Mouse (Mus musculus) liver, embryonic 11.5 days (tissue): ENCODE results near the gene Sort1. TPM values are rescaled to one million over a fixed set of nuclear protein-coding genes. Genes with fewer than 3 reads are reported as not detected.

Source experiments
- ATAC-seq: fragments of 200-750 bp; cut with Nextera tagmentation; replicated peaks from 2 replicates; pipeline ENCODE4 v1.8.0; 2017; ENCODE audit warnings: moderate number of reproducible peaks, mild to moderate bottlenecking, moderate TSS enrichment, moderate library complexity; ENCODE audit not compliant: low FRiP score
- DNase-seq: peaks from one replicate; pipeline ENCODE4 v3.0.0-alpha.2; 2017; ENCODE audit warnings: low spot score
- H3K27ac ChIP-seq: fragments of 300-500 bp; sonication (generic); 2 replicates; pipeline ENCODE4 v1.5.1; 2014; ENCODE audit warnings: mild to moderate bottlenecking, low read depth, low read length, control low read depth
- H3K27me3 ChIP-seq: fragments of 300-500 bp; sonication (generic); replicated peaks from 2 replicates; pipeline ENCODE4 v1.6.1; 2014; ENCODE audit warnings: low read length, mixed read lengths; ENCODE audit not compliant: control insufficient read depth, insufficient read depth
- H3K36me3 ChIP-seq: fragments of 300-500 bp; sonication (generic); 2 replicates; pipeline ENCODE4 v1.6.1; 2014; ENCODE audit warnings: mild to moderate bottlenecking, low read length, moderate library complexity, mixed read lengths; ENCODE audit not compliant: control insufficient read depth, insufficient read depth
- H3K4me1 ChIP-seq: fragments of 300-500 bp; sonication (generic); replicated peaks from 2 replicates; pipeline ENCODE4 v1.6.1; 2014; ENCODE audit warnings: low read length, mixed read lengths; ENCODE audit not compliant: control insufficient read depth, insufficient read depth
- H3K4me2 ChIP-seq: fragments of 300-500 bp; sonication (generic); 2 replicates; pipeline ENCODE4 v1.6.1; 2014; ENCODE audit warnings: mild to moderate bottlenecking, control low read depth, moderate library complexity
- H3K4me3 ChIP-seq: fragments of 300-500 bp; sonication (generic); 2 replicates; pipeline ENCODE4 v1.5.1; 2014; ENCODE audit warnings: low read depth, low read length, control low read depth
- H3K9ac ChIP-seq: fragments of 300-500 bp; sonication (generic); 2 replicates; pipeline ENCODE4 v1.6.1; 2014; ENCODE audit warnings: low read depth, low read length, control low read depth
- H3K9me3 ChIP-seq: fragments of 300-500 bp; sonication (generic); 2 replicates; pipeline ENCODE4 v1.6.1; 2016; ENCODE audit warnings: low read length, inconsistent platforms, mixed read lengths; ENCODE audit not compliant: control insufficient read depth
- WGBS: fragments of 180-500 bp; shearing (Covaris S2); extraction: QIAGEN DNeasy Blood & Tissue Kit; methylation state at CpG from one replicate; pipeline ENCODE4 v1.1.7; 2014; 5-methylcytosine and 5-hydroxymethylcytosine counted together
- polyA plus RNA-seq: library from polyadenylated mRNA; unstranded; fragments of >200 nt; fragmentation: Nextera tagmentation; extraction: Ambion mirVana; gene quantifications from 2 replicates; pipeline ENCODE4 v1.2.1, GENCODE M21; 2014

Sort1 gene
- polyA plus RNA-seq, 1 experiment from 2014 or later = 11.9 TPM

GRCm38 (mm10) chr3:108409656-108410358, 125.9 kb downstream of the Sort1 start:
- 58% methylated on average over 8 of the region's 8 CpGs for WGBS
- Histone ChIP-seq H3K36me3 (no peaks in the 10 kb centered on the region; the same call in none of the 2 replicates), H3K4me1 (no peaks in the 10 kb centered on the region), H3K27me3 (peaks cover 4% of the 10 kb centered on the region), H3K9me3 (no peaks in the 10 kb centered on the region; the same call in 1 of the 2 replicates), H3K4me3 (no peak overlapping the region), H3K27ac (no peak overlapping the region), H3K4me2 (no peak overlapping the region), H3K9ac (no peak overlapping the region)
- DNase-seq (no peak), ATAC-seq (no peak)

- DNase-seq = no peak
- Histone ChIP-seq H3K9ac (no peak overlapping the region), H3K27me3 (peaks cover 9% of the 10 kb centered on the region), H3K9me3 (no peaks in the 10 kb centered on the region; the same call in 1 of the 2 replicates), H3K36me3 (no peaks in the 10 kb centered on the region; the same call in none of the 2 replicates), H3K4me2 (no peak overlapping the region), H3K4me3 (no peak overlapping the region), H3K4me1 (peaks cover 3% of the 10 kb centered on the region; the same call in 1 of the 2 replicates), H3K27ac (no peak overlapping the region)
- WGBS = 39% methylated on average over 5 of the region's 5 CpGs
- ATAC-seq = no peak
Observed at GRCm38 (mm10) chr3:108410359-108410714, 126.5 kb downstream of the Sort1 start.

Other genes with a start within 250 kb of the Sort1 start
- 21.2 and 22.8 TPM in 2 replicates for gene Gstm4, start 239.2 kb upstream of the Sort1 start, polyA plus RNA-seq
- 119 and 123 TPM in 2 replicates for gene Ampd2, start 197.4 kb upstream of the Sort1 start, polyA plus RNA-seq
- 4.2 and 5.4 TPM in 2 replicates for gene Gnat2, start 191.3 kb upstream of the Sort1 start, polyA plus RNA-seq
- 146 and 170 TPM in 2 replicates for gene Gnai3, start 137.9 kb upstream of the Sort1 start, polyA plus RNA-seq
- gene Gpr61, start 129.2 kb upstream of the Sort1 start, polyA plus RNA-seq = 0.07 TPM in 1 of 2 replicates, not detected in the other
- gene Amigo1, start 97.7 kb upstream of the Sort1 start, polyA plus RNA-seq = 0.88 and 1.5 TPM in 2 replicates
- 2.3 and 2.8 TPM in 2 replicates for gene Cyb561d1, start 82.9 kb upstream of the Sort1 start, polyA plus RNA-seq
- 8.7 and 8.9 TPM in 2 replicates for gene Atxn7l2, start 73.1 kb upstream of the Sort1 start, polyA plus RNA-seq
- 0.05 and 0.08 TPM in 2 replicates for gene Sypl2, start 57.4 kb upstream of the Sort1 start, polyA plus RNA-seq
- gene Psma5, start 27.2 kb upstream of the Sort1 start, polyA plus RNA-seq = 335 and 351 TPM in 2 replicates
- gene Mybphl, start 80.8 kb downstream of the Sort1 start, polyA plus RNA-seq = 0.47 and 1.2 TPM in 2 replicates
- gene Psrc1, start 99.8 kb downstream of the Sort1 start, polyA plus RNA-seq = 33.2 and 34.0 TPM in 2 replicates
- 2.4 and 2.5 TPM in 2 replicates for gene Celsr2, start 131.5 kb downstream of the Sort1 start, polyA plus RNA-seq
- gene Sars, start 161.1 kb downstream of the Sort1 start, polyA plus RNA-seq = 194 and 199 TPM in 2 replicates